Mouse (Mus musculus) urinary bladder, postnatal 25 days (tissue): ENCODE data around the gene Pkp4.

Experiments used
- DNase-seq: peaks from one replicate; pipeline ENCODE4 v3.0.0; 2022; ENCODE audit warnings: low spot score

Pkp4 gene

DNA sequence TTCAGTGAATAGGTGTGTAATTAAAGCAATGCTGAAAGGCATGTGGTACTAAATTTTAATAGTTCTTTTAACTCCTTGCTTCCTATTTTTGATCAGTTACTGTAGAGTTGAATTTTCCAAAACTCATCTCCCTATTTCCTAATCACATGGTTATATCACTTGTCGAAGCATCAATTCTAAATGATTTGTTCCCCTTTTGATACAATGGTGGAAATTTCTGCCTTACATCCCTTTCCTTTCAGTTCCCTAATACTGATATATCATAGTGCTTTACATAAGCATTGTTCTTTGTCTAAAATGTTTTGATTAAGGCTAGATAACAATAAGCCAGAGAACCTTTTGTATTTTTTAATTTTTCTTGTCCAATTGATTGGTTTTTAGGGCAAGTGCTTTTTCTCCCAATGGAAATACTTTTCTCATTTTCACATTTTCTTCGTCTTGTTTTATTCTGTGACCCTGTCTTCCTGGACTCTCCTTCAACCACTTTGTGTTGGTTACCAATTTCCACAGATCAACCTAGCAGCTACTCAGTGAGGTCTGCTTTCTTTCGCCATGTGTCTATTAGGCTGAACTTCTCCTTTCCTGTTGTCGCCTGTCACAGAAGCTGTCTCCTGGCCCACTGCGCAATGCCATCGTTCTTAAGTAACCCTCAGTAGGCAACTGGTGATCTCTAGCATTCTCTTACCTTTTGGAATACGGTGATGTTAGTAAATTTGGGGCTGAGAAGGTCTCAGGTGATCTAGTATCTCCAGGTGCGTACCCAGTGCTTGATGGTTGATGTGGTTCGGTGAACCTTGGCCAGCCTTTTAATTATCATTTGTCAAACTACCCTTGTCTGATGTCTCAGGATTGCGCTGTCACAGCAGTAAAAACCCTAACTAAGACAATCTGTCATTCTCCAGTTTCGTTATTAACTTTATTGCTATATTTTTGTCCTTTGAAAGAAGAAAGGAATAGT is 23.7 kb downstream of the Pkp4 start:
- DNase-seq, result no peak

DNA sequence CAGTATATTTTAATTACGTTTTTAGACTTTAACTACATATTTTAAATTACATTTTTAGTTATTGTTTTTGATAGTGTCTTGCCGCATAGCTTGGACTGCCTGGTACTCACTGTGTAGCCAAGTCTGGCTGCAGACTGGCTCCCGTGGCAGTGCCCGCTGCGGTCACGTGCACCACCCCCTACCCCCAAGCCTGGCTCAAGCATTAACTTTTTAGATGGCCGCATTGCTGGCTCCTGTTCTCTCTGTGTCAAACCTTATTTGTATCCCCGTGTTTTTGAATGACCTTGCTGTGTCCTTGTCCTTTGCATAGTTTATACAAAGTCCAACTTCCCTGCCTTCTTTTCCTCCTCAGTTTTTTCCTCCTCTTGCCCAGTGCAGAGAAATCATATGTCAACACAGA is 25.5 kb downstream of the Pkp4 start:
- DNase-seq, result no peak

DNA sequence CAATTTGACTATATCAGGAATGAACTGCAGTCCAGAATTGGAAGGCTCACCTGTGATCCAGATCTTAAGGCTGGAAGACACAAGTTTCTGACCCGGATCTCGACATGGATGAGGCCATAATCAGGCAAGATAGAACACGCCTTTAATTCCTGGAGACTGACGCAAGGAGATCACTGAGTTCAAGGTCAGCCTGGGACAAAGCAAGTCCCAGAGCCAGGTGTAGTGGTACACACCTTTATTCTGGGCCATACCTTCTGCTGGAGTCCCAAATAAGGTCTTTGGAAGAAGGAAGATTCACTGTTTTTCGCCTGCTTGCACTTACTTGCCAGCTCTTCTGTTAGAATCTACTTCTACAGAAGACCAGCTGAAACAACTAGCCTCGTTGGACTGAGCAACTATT is 26.3 kb downstream of the Pkp4 start:
- DNase-seq, result no peak

DNA sequence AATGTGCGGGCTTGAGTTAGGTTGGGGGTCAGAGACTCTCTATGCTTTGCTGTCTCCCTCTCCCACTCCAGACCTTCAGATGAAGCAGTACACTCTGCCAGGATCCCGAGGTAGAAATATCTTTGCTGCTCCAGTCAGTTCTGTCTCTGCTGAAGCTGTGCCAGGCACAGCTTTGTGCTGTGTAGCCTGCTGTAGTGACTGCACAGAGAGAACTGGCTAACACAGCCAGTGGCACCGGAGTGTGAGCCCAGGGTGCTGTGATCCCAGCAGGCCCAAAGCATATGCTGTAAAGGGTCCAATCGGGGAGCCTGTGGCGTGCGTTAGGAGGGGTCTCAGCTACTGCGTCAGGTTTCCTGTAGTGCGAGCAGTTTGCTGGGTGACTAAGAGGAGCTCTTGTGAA is 27.7 kb downstream of the Pkp4 start:
- no peak for DNase-seq

DNA sequence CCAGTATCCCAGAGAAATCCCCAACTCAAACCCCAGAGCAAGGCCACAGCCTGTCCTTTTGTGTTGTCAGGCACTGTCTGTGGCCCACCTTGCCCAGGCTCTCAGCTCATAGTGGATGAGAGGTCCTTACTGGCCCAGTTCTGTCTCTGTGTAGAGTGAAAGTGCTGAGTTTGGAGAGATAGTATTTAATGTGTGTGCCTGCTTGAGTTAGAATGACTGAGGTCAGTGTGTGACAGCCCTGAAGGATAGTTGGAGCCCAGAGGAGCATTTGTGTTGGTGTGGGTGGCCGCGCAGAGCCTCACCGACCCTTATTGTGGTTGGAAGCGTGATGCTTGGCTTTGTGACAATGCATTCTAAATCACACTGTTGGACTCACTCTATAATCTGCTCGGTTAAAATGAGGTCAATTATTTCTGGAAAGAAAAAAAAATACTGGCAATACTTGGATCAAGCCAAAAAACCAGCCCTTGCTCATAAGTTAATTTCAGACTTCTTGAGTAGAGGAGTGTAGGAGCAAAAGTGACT is 29.1 kb downstream of the Pkp4 start:
- no peak for DNase-seq

DNA sequence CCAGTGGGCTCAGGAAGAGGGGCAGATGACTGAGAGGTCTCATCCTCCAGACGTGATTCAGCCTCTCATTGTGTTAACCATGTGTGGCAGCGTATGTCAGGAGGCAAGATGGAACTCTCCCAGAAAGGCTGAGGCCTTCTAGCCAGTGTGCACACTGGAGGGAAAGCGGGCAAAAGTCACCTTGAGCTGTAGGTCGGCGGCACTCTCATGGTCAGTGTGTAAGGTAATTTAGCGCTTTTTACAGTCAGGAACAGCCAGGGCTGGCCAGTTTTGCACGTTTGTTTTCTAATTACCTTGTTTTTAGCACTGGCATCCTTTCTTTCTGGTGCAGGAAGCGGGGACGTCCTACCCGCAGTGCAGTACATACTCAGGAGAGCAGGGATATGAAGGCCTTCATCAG is 29.5 kb downstream of the Pkp4 start:
- no peak for DNase-seq

DNA sequence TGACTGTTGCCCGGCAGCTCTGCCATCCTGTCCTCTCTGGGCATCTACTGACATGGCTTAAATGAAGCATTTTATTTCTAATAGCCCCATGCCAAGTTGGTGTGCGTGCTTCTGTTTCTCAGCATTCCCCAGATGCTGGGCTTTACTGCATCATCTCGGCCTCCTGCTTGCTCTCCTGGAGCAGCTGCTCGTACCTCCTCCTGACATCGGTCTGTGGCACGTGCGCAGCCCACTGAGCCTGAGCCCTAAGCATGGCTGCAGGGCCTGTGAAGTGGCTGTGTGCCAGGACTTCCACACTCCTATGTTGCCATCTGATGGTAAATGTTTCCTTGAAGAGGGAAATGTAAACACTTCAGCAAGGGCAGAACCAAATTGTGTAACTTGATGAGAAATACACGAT is 30.8 kb downstream of the Pkp4 start:
- DNase-seq, result no peak

DNA sequence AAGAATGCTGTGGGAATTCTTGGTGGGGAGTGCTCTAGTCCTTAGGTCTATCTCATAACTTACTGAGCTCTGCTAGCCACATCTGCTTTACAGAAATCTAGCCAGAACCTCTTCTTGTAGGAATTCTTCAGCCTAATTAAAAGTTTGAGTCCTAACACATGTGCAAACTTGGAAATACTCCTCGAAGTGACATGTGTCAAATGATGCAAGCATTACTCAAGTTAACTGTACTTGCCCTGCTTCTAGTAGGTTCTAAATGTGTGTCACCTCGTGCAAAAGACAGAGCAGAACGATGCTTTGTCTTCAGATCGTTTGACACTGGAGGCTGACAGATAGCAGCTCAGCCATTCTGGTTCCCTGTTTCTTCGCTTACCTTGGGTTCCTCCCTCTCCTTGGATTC is 32.5 kb downstream of the Pkp4 start:
- DNase-seq, result no peak

DNA sequence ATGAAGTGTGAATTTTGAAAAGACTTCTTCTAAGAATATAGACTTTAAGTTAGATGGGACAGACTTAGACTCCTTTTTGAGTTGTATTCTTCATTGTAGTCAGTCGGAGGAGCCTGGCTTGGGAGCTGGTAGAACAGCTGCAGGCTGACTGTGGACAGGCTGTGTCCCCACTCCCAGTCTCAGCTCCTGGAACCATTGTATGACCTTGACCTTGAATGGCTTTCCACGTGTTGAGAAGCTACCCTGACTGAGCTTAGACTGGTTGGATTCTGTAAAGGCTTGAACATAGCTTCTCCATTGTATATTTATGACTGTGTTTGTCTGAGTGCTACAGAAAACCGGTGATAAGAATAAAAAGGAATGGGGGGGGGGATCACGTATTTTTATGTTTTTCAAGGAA is 36.5 kb downstream of the Pkp4 start:
- DNase-seq, result no peak

DNA sequence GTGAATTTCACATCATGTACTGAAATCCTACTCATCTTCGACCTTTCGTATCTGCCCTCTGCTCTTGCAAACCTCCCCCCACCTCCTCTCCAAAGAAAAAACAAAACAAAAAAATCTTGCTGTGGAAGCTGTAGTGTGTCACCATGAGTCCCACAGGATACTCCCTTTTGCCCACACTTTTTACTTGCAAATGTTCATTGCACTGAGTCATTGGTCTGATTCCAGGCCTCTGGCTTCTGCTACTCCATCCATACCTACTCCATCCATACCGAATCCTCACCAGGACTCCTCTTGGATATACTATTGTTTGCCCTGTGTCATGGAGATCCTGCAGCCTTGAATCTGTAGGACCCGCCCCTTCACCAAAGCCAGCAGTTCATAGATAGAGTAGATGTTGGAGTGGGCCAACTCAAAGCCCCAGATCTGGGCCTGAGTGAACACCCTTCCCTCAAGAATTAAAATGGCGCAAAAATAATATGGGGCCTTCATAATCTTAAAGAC is 38.9 kb downstream of the Pkp4 start:
- DNase-seq, result no peak

DNA sequence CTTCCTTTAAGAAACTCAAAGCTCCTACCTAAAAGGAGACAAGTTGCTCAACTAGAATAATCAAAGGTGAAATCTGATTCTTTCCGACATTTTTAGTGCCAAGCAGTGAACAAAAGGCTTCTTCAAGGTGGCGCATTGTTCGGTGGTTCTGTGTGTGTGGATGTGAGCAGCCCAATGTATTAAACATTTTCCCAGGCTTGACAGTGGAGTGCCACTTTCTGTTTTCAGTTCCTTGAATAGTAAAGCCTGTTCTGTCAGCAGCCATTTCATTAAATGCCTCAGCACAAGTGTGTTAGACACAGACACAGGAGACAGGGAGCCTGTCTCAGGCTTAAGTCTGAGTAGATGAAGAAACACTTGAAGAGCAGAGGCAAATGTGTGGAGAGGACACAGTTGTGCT is 39.9 kb downstream of the Pkp4 start:
- DNase-seq, result no peak

DNA sequence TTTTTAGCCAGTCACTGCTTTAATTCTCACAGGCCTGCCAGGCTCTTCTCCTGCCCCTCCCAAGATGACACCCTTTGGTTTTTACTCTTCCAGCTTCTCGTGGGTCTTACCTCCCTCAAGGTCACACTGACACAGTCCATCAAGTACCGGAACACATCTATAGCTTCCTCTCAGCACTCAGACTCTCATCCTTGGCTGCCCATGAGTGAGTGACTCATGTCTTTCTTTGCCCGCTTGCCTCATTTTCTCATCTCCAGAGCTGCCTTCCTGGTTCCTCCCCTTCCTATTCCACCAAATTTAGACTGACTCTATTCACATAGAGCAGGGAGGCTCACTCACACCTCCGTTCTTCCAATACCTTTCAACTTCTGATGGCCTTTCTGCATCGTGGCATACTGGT is 42.3 kb downstream of the Pkp4 start:
- no peak for DNase-seq

DNA sequence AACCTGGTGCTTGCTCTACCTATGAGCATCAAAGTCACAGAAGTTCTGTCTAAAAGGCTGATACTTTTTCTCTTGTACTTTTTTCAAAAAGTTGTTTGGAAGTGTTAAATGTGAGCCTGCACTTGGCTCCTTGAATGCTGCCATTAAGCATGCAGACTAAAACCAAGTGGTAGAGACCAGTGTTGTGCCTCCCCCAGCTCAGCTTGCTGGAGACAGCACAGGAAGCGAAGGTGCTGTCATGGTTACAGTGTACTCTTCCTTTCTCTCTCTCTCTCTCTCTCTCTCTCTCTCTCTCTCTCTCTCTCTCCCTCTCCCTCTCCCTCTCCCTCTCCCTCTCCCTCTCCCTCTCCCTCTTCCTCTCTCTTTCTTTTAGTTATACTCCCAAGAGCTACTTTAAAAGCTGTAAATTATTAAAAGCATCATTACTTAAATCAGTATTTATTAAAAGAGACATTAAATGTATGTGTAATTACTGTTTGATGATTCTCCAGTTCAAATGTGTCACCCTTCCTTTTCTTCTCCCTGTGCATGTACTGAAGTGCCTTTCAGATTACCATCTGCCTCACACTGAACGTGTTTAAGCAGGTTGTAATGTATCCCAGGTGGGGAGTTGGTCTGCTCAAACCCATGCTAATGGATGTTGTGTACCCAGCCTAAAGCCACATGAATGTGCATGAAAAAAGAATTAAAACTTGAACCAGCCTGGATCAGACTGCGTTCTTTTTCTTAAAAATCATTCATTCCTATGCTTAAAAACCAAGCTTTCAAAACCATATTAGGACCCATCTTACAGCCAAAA is 43.2 kb downstream of the Pkp4 start:
- DNase-seq, result no peak

DNA sequence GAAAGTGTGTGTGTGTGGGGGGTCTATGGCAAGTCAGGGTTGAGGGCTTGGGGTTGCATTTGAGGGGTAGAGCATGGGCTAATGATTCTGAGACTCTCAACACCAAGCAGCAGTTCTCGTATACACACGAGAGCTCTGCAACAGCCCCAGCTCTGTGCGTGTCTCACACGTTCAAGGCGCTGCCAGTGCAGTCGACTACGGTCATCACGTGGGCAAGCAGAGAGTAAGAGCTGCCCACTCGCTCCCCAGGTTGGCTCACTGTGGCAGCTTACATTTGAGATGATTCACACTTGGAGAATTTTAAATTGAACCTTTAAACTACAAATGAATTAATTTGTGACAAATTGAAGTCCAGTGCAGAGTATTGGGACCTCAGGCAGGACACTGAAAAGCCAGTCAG is 44.4 kb downstream of the Pkp4 start:
- DNase-seq, result no peak

DNA sequence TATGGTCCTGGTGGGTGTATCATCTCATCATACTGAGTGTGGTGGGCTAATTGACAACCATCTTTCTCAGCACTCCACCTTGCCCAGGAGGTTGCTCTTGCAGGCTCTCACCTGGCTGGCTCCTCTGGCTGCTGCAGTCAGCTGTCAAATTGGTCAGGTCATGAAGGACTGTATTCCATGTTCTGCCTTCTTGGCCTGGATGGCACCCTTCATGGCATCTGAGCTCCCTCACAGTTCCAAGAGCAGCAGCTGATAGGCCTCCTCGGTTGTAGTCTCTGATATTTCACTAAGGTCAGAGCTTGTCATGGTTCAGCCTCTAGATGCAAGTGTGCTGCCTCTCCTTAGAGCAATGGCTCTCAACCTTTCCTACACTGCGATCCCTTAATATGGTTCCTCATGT is 45.5 kb downstream of the Pkp4 start:
- DNase-seq, result no peak

DNA sequence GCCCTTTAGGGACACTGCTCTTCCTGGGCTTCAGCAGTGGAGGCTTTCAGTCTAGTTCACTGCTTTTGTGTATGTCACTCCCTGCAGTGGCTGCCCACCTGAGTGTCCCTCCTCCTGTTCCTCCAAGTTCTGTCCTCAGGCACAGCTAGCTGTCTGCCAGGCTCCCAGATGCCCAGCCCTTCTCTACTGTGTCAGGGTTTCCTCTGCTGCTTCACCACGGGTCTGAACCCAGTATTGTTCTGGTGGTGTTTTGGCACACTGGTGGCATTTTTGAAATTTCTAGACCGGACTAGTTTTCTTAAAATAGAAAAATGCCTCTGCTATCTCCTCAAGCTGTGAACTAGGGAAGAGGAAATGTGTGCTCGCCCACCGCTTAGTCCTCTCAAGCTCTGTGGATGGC is 46.6 kb downstream of the Pkp4 start:
- DNase-seq, result no peak

DNA sequence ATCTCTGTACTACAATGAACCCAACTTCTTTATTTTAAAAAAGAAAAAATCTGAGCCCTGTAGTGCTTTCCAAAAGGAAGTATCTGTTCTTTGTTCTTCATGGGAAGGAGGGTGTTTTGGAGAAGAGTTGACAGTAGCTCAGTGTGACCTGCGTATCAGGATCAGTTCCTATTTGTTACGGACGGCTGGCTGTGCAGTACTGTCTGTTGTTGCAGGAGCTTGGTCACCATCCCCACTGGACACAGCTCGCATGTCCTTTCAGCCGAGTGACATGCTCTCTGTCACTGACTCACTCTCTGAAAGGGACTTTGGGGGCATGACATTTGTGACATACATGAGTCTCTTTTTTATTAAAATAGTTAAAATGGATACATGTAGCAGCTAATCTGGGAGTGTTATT is 47.1 kb downstream of the Pkp4 start:
- no peak for DNase-seq

DNA sequence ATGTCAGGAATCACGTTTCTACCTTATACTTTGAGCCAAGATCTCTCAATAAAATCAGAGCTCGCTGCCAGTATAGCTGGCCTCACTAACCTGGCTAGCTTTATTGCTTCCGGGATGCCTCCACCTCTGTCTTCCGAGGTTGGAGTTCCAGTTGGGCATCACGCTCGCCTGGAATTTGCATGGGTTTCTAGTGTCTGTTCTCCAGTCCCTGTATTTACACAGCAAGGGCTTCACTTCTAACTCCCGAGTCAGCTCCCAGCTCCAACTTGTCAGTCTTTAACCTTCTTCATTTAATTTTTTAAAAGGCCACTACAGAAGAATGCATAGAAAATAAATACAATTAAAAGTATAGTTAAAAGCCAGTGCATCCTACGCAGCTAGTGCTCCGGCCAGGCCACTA is 47.6 kb downstream of the Pkp4 start:
- DNase-seq, result no peak

DNA sequence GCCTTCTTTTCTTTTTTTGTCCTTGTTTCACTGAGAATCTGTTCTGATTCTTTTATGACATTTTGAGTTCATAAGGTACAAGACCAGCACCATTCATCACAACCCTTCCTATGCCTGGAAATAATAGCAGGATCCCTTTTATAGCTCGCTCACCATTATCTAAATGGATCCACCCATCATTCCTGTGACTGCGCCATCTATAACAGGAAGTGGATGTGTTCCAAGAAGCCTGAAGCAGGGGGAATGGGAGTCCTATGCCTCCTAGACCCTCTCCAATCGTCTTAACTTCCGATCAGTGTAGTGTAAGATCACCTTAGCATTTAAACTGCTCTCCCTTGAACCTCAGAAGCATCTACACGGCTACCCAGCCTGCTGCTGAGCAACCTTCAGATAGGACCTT is 50.4 kb downstream of the Pkp4 start:
- DNase-seq, result no peak

DNA sequence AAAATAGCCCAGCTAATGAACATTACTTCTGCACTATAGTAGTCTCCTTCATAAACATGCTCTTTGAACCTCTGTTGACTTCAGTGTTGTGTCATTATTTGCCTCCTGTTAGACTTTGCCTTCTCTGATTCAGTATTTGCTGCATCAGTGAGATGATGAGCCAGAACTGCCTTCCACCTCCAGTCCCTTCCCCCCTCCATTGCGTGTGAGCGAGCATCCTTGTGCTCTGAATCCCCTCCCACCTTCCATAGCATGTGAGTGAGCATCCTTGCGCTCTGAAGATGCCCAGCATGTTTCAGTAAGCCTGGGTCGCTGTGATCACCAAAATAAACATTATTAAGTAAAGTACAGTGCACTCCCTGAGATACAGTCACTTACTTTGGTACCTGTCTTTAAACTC is 51.8 kb downstream of the Pkp4 start:
- DNase-seq, result no peak

DNA sequence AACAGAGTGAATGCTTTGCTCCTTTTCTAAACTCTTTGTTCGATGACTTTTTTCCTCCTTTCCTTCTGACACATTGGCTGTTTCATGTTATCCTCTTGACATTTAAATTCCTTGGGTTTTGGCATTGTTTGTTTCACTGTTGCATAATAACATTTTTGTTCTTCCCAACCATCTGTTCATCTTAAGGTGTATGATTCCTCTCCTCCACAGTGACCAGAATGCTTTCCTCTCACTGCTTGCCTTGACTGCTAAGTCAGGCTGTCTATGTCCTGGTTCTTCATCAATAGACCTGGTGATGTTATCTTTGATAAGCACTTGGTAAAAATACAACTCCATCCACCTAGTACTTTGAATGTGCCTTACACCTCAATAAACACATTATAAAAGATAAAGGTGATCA is 52.2 kb downstream of the Pkp4 start:
- no peak for DNase-seq

DNA sequence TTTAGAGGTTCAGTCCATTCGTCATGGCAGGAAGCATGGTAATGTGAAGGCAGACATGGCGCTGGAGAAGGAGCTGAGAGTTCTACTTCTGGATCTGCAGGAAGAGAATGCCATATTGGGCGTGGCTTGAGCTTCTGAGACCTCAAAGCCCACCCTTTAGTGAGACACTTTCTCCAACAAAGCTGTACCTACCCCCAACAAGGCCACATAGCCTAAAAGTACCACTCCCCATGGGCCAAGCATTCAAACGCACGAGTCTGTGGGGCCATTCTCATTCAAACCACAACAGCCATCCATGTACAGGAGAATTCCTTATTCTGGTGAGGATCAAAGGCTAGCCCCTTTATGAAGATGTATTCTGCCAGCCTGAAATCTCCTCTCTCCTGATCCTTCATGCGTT is 57.3 kb downstream of the Pkp4 start:
- DNase-seq, result no peak
